Mouse (Mus musculus) lung, postnatal 0 days (tissue): ENCODE data around the gene Msln.

Experiments used
- CTCF ChIP-seq: IDR thresholded peaks from 2 replicates; pipeline ENCODE4 v1.5.1; 2016; ENCODE audit warnings: antibody characterized with exemption, mild to moderate bottlenecking
- EP300 ChIP-seq: IDR thresholded peaks from 2 replicates; pipeline ENCODE4 v1.6.1; 2016; ENCODE audit warnings: antibody characterized with exemption, mild to moderate bottlenecking, control low read depth

DNA sequence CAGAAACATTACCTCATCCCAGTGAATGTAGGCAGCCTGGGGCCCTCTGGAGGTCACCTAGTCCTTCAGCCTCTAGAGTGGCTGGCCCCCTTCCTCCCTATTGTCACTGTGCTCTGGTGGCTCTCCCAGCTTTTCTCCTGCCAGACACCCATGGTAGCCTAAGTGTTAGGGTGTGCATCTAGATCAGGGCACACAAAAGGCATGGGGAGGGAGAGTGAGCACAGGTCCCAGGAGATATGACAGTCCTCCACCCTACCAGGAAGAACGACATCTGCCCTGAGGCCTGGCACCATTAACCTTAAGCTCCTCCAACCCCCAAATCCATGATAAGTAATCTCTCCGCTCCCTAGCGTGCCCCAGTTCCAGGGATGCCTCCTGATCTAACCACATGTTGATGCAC, 38.6 kb downstream of the Msln start:
- TF ChIP-seq CTCF (no peak), EP300 (no peak)
